Mouse (Mus musculus) brain, embryonic 14.5 days (tissue): Measurements from ENCODE around the gene Srgap3.

ENCODE experiments used
- CTCF ChIP-seq: fragments of 200-500 bp; IDR thresholded peaks from 2 replicates; pipeline ENCODE4 v1.5.1; 2012; ENCODE audit warnings: inconsistent platforms, mild to moderate bottlenecking, moderate library complexity, borderline replicate concordance; ENCODE audit not compliant: insufficient read depth, insufficient read length; ENCODE audit errors: extremely low read depth
- POLR2A ChIP-seq: fragments of 200-500 bp; IDR thresholded peaks from 2 replicates; pipeline ENCODE4 v1.6.1; 2012; ENCODE audit warnings: mild to moderate bottlenecking, inconsistent platforms, borderline replicate concordance; ENCODE audit not compliant: poor library complexity, insufficient read depth, insufficient read length, severe bottlenecking; ENCODE audit errors: extremely low read depth

DNA sequence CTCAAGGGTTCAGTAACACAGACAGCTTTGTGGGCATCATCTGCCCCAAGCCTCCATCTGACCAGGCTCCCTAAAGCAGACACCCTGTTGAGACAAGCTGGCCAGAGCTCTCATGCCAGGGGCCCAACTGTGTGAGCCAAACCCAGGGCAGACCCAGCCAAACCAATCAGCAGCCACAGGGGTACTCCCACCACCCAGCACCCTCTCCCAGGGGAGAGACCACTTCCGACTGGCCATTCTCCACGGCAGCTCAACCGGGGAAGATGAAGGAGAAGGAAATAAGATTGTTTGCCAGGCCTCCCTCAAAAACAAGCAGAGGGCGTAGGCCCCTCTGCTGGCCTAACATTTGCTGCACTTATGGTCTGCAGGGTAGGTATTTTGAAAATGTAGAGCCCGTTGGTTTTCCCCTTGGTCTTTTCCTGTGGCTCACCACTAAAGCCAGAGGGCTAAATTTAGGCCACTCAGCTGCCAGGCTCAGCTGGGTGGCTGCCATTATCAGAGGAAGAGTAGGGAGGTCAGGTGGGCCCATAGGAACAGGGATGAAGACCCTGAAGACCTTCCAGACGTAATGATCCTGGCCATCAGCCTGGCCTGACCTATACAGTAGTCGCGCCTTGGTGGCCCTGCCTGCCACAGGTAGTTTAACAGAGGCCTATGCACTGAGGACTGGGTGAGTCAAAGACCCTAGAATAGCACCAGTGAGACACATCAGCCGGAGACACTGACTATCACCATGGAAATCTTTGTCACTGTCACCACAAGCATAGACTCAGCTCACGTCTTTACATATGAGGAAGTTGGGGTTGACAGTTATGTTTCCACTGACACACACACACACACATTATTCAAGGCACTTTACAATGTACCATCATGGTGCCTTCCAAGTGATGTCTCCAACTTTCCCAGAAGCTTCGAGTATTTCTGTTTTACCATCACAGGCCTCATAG is 85.4 kb downstream of the Srgap3 start:
- TF ChIP-seq POLR2A (no peak), CTCF (no peak)
